Mouse (Mus musculus): ENCODE results near the gene Armh1. TPM values are rescaled to one million over a fixed set of nuclear protein-coding genes. Genes with fewer than 3 reads are reported as not detected.

The Armh1 gene
- polyA plus RNA-seq, 1 experiment, result not detected

GRCm38 (mm10) chr4:117280397-117280930 lies 28.5 kb upstream of the Armh1 start:
- H3K79me2 ChIP-seq (ENCODE audit: control insufficient read depth, insufficient read depth), result no peaks in the 10 kb centered on the region
- TF ChIP-seq MYOG (IDR thresholded peaks at IDR 0.05; ENCODE audit: control insufficient read depth, extremely low read depth, insufficient read length) (no peak), MYOD1 (IDR thresholded peaks at IDR 0.05; ENCODE audit: control insufficient read depth, insufficient read length, low read depth) (no peak), CTCF (IDR thresholded peaks at IDR 0.05; ENCODE audit: control insufficient read depth, insufficient read depth, insufficient read length) (no peak), FOSL1 (IDR thresholded peaks at IDR 0.05; ENCODE audit: insufficient read depth, low read length, poor library complexity, severe bottlenecking) (no peak), USF1 (IDR thresholded peaks at IDR 0.05; ENCODE audit: low read depth) (no peak), CEBPB (IDR thresholded peaks at IDR 0.05; ENCODE audit: low read depth) (no peak), MAX (IDR thresholded peaks at IDR 0.05) (no peak)
- no peaks in the 10 kb centered on the region for H3K79me3 ChIP-seq (ENCODE audit: low read depth)
- H3ac ChIP-seq (ENCODE audit: control insufficient read depth, insufficient read length, low read depth), result no peak overlapping the region
- no peak overlapping the region for H3K4me3 ChIP-seq (ENCODE audit: insufficient read depth, poor library complexity, severe bottlenecking)
- peaks cover 74% of the 10 kb centered on the region for H3K36me3 ChIP-seq (ENCODE audit: control insufficient read depth, insufficient read depth)
- H3K27me3 ChIP-seq (ENCODE audit: control insufficient read depth, insufficient read depth, insufficient read length), result no peaks in the 10 kb centered on the region

GRCm38 (mm10) chr4:117279253-117279642 lies 27.3 kb upstream of the Armh1 start:
- H3K4me3 ChIP-seq (ENCODE audit: insufficient read depth, poor library complexity, severe bottlenecking), result no peak overlapping the region
- no peak overlapping the region for H3ac ChIP-seq (ENCODE audit: control insufficient read depth, insufficient read length, low read depth)
- no peak for TF ChIP-seq FOSL1 (IDR thresholded peaks at IDR 0.05; ENCODE audit: insufficient read depth, low read length, poor library complexity, severe bottlenecking)
- no peak for TF ChIP-seq MYOD1 (IDR thresholded peaks at IDR 0.05; ENCODE audit: control insufficient read depth, insufficient read length, low read depth)
- TF ChIP-seq CEBPB (IDR thresholded peaks at IDR 0.05; ENCODE audit: low read depth), result no peak
- H3K27me3 ChIP-seq (ENCODE audit: control insufficient read depth, insufficient read depth, insufficient read length), result no peaks in the 10 kb centered on the region
- H3K79me3 ChIP-seq (ENCODE audit: low read depth), result no peaks in the 10 kb centered on the region
- H3K36me3 ChIP-seq (ENCODE audit: control insufficient read depth, insufficient read depth), result peaks cover 74% of the 10 kb centered on the region
- H3K79me2 ChIP-seq (ENCODE audit: control insufficient read depth, insufficient read depth), result no peaks in the 10 kb centered on the region

GRCm38 (mm10) chr4:117278381-117279252 lies 26.7 kb upstream of the Armh1 start:
- Histone ChIP-seq H3ac (ENCODE audit: control insufficient read depth, insufficient read length, low read depth) (no peak overlapping the region), H3K27me3 (ENCODE audit: control insufficient read depth, insufficient read depth, insufficient read length) (no peaks in the 10 kb centered on the region), H3K79me3 (ENCODE audit: low read depth) (no peaks in the 10 kb centered on the region), H3K36me3 (ENCODE audit: control insufficient read depth, insufficient read depth) (peaks cover 69% of the 10 kb centered on the region), H3K79me2 (ENCODE audit: control insufficient read depth, insufficient read depth) (no peaks in the 10 kb centered on the region), H3K4me3 (ENCODE audit: insufficient read depth, poor library complexity, severe bottlenecking) (no peak overlapping the region)
- TF ChIP-seq USF1 (IDR thresholded peaks at IDR 0.05; ENCODE audit: low read depth) (no peak), CTCF (IDR thresholded peaks at IDR 0.05; ENCODE audit: control insufficient read depth, insufficient read depth, insufficient read length) (no peak), CEBPB (IDR thresholded peaks at IDR 0.05; ENCODE audit: low read depth) (no peak), FOSL1 (IDR thresholded peaks at IDR 0.05; ENCODE audit: insufficient read depth, low read length, poor library complexity, severe bottlenecking) (no peak), MAX (IDR thresholded peaks at IDR 0.05) (no peak), MYOD1 (IDR thresholded peaks at IDR 0.05; ENCODE audit: control insufficient read depth, insufficient read length, low read depth) (no peak)

- Histone ChIP-seq H3K4me3 (ENCODE audit: insufficient read depth, poor library complexity, severe bottlenecking) (no peak overlapping the region), H3K79me3 (ENCODE audit: low read depth) (no peaks in the 10 kb centered on the region), H3ac (ENCODE audit: control insufficient read depth, insufficient read length, low read depth) (no peak overlapping the region), H3K79me2 (ENCODE audit: control insufficient read depth, insufficient read depth) (no peaks in the 10 kb centered on the region), H3K36me3 (ENCODE audit: control insufficient read depth, insufficient read depth) (peaks cover 69% of the 10 kb centered on the region), H3K27me3 (ENCODE audit: control insufficient read depth, insufficient read depth, insufficient read length) (no peaks in the 10 kb centered on the region)
- TF ChIP-seq USF1 (IDR thresholded peaks at IDR 0.05; ENCODE audit: low read depth) (no peak), FOSL1 (IDR thresholded peaks at IDR 0.05; ENCODE audit: insufficient read depth, low read length, poor library complexity, severe bottlenecking) (no peak), MYOD1 (IDR thresholded peaks at IDR 0.05; ENCODE audit: control insufficient read depth, insufficient read length, low read depth) (no peak), MAX (IDR thresholded peaks at IDR 0.05) (no peak), CTCF (IDR thresholded peaks at IDR 0.05; ENCODE audit: control insufficient read depth, insufficient read depth, insufficient read length) (no peak), MYOG (IDR thresholded peaks at IDR 0.05; ENCODE audit: control insufficient read depth, extremely low read depth, insufficient read length) (no peak), CEBPB (IDR thresholded peaks at IDR 0.05; ENCODE audit: low read depth) (no peak)
These were observed 25.8 kb upstream of the Armh1 start for GRCm38 (mm10) chr4:117277687-117278086.

- no peaks in the 10 kb centered on the region for H3K79me2 ChIP-seq (ENCODE audit: control insufficient read depth, insufficient read depth)
- no peak overlapping the region for H3ac ChIP-seq (ENCODE audit: control insufficient read depth, insufficient read length, low read depth)
- H3K36me3 ChIP-seq (ENCODE audit: control insufficient read depth, insufficient read depth), result peaks cover 66% of the 10 kb centered on the region
- TF ChIP-seq MYOG (IDR thresholded peaks at IDR 0.05; ENCODE audit: control insufficient read depth, extremely low read depth, insufficient read length), result no peak
- TF ChIP-seq MAX (IDR thresholded peaks at IDR 0.05), result no peak
- TF ChIP-seq FOSL1 (IDR thresholded peaks at IDR 0.05; ENCODE audit: insufficient read depth, low read length, poor library complexity, severe bottlenecking), result no peak
- no peak for TF ChIP-seq CEBPB (IDR thresholded peaks at IDR 0.05; ENCODE audit: low read depth)
- no peak for TF ChIP-seq MYOD1 (IDR thresholded peaks at IDR 0.05; ENCODE audit: control insufficient read depth, insufficient read length, low read depth)
- TF ChIP-seq CTCF (IDR thresholded peaks at IDR 0.05; ENCODE audit: control insufficient read depth, insufficient read depth, insufficient read length), result no peak
- no peak for TF ChIP-seq USF1 (IDR thresholded peaks at IDR 0.05; ENCODE audit: low read depth)
- H3K4me3 ChIP-seq (ENCODE audit: insufficient read depth, poor library complexity, severe bottlenecking), result no peak overlapping the region
- H3K79me3 ChIP-seq (ENCODE audit: low read depth), result no peaks in the 10 kb centered on the region
- no peaks in the 10 kb centered on the region for H3K27me3 ChIP-seq (ENCODE audit: control insufficient read depth, insufficient read depth, insufficient read length)
These were observed 25.1 kb upstream of the Armh1 start for GRCm38 (mm10) chr4:117277021-117277420.
